Comparison of ENCODE assay signal across 11 mouse cellular contexts in the genomic region with DNA sequence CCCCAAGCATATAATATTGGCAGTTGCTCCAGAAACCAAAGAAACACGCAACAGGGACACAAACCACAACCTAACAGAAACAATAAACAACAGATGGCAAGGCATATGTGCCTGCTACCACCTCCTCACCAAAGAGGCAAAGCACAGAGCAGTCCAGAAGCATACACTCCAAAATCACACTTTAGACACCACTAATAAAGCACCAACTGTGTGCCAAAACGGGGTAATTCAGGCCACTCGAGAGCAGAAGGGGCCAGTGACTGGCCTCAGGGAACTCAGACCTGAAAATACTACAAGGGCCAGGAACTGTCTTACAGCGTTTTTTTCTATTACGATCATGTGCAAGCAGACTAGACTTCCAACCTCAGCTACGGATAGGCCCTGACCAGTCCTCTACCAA. TPM values are rescaled to one million over a fixed set of nuclear protein-coding genes. Genes with fewer than 3 reads are reported as not detected.
A peak's percentile ranks its signal among the peaks of the same experiment; 100 is the strongest.
DNase-seq lines count a peak whose midpoint lies in the region; ATAC-seq and TF ChIP-seq lines count a peak whose summit lies in the region.
"Had no signal": no experiment of that assay in that cellular context is flagged by ENCODE, and none has a peak within 500 bp of the region (broad histone marks: within the 10 kb centered on the region; RNA-seq: fewer than 3 reads in every experiment).

No protein-coding gene starts in this region.

- H3K4me2 ChIP-seq in heart, embryonic 14.5 days (ENCODE audit: low read length), result peak overlapping the region; percentile 47; the same call in 1 of the 2 replicates
- H3K4me2 ChIP-seq in stomach, postnatal 0 days (replicated peaks; ENCODE audit: low read depth), result no peak overlapping the region
- H3K4me2 ChIP-seq: embryonic facial prominence, embryonic 12.5 days had no signal

- no peaks in the 10 kb centered on the region for H3K9me3 ChIP-seq in heart, embryonic 14.5 days (ENCODE audit: control insufficient read depth, low read length)
- H3K9me3 ChIP-seq in stomach, postnatal 0 days (ENCODE audit: control insufficient read depth, low read length), result no peaks in the 10 kb centered on the region
- H3K9me3 ChIP-seq: embryonic facial prominence, embryonic 12.5 days had no signal

- intact Hi-C loops in heart, postnatal 14 days (cut with DNase I), result no loop called here

- no peak overlapping the region for H3K4me3 ChIP-seq in heart, embryonic 14.5 days (ENCODE audit: control insufficient read depth in 1 of 2, insufficient read depth in 1 of 2, low read depth in 1 of 2, low read length in 2 of 2)
- no peak overlapping the region for H3K4me3 ChIP-seq in stomach, postnatal 0 days (ENCODE audit: low read depth, low read length)
- H3K4me3 ChIP-seq: embryonic facial prominence, embryonic 12.5 days had no signal

- no peak for DNase-seq in heart, postnatal 14 days
- DNase-seq in right cerebral cortex, adult 2 months (ENCODE audit: low spot score in 2 of 2), result peak; percentile 46 to 52
- no peak for DNase-seq in right cerebral cortex, postnatal 36 days (ENCODE audit: low spot score in 2 of 2)
- DNase-seq in stomach, postnatal 0 days (ENCODE audit: low spot score), result no peak
- no peak for DNase-seq in kidney, postnatal 4 days
- DNase-seq in adrenal gland, postnatal 25 days, result no peak
- DNase-seq: kidney, postnatal 36 days; lung, adult 18-20 months had no signal

- H3K27ac ChIP-seq in heart, embryonic 14.5 days (replicated peaks in 1 of 2; ENCODE audit: control insufficient read depth in 1 of 2, insufficient read depth in 1 of 2, low read depth in 2 of 2, low read length in 2 of 2), result 0 out of 4 replicates have a peak overlapping the region, but pooled peaks of 1 of the 2 experiments have one; percentile 0
- peak overlapping the region; percentile 53; the same call in 1 of the 2 replicates for H3K27ac ChIP-seq in stomach, postnatal 0 days (replicated peaks)
- H3K27ac ChIP-seq: embryonic facial prominence, embryonic 12.5 days had no signal

- H3K27me3 ChIP-seq in heart, embryonic 14.5 days (ENCODE audit: control insufficient read depth, insufficient read depth, low read length), result no peaks in the 10 kb centered on the region
- H3K27me3 ChIP-seq in stomach, postnatal 0 days (ENCODE audit: control insufficient read depth, insufficient read depth, low read length), result no peaks in the 10 kb centered on the region
- H3K27me3 ChIP-seq: embryonic facial prominence, embryonic 12.5 days had no signal

- no peak for ATAC-seq in heart, embryonic 14.5 days (ENCODE audit: insufficient number of reproducible peaks, insufficient read depth, low FRiP score, low read depth)
- ATAC-seq in erythroblast, adult 5-6 weeks (replicated peaks; ENCODE audit: low FRiP score, poor library complexity, severe bottlenecking), result 0 out of 2 replicates have a peak, but pooled peaks have one; percentile 26
- no peak for ATAC-seq in stomach, postnatal 0 days (ENCODE audit: low FRiP score, low TSS enrichment)

- H3K9ac ChIP-seq in heart, embryonic 14.5 days (ENCODE audit: low read length), result no peak overlapping the region
- no peak overlapping the region for H3K9ac ChIP-seq in stomach, postnatal 0 days (ENCODE audit: low read length)
- H3K9ac ChIP-seq: embryonic facial prominence, embryonic 12.5 days had no signal

- 69% methylated on average over 6 of the region's 6 CpGs for WGBS in heart, embryonic 14.5 days
- WGBS in stomach, postnatal 0 days, result 38% methylated on average over 6 of the region's 6 CpGs

- TF ChIP-seq EP300 in stomach, postnatal 0 days (optimal IDR thresholded peaks at IDR 0.05), result no peak

- peaks cover 37 to 80% of the 10 kb centered on the region in 2 experiments for H3K4me1 ChIP-seq in heart, embryonic 14.5 days (ENCODE audit: control insufficient read depth in 2 of 2, insufficient read depth in 2 of 2, low read length in 2 of 2)
- peaks cover 41% of the 10 kb centered on the region for H3K4me1 ChIP-seq in stomach, postnatal 0 days (replicated peaks; ENCODE audit: control insufficient read depth, insufficient read depth)

- TF ChIP-seq CTCF in stomach, postnatal 0 days (IDR thresholded peaks at IDR 0.05; ENCODE audit: low read depth), result no peak

- no peaks in the 10 kb centered on the region for H3K36me3 ChIP-seq in heart, embryonic 14.5 days (ENCODE audit: control insufficient read depth, insufficient read depth, low read length)
- no peaks in the 10 kb centered on the region for H3K36me3 ChIP-seq in stomach, postnatal 0 days (ENCODE audit: control insufficient read depth, insufficient read depth, low read length)
- H3K36me3 ChIP-seq: embryonic facial prominence, embryonic 12.5 days had no signal

RNA-seq across cellular contexts. Expression of gene Lrig1, which starts 14.3 kb away (rescaled TPM):
- polyA plus RNA-seq in heart, embryonic 14.5 days (2014; fragmentation: Nextera tagmentation; extraction: Ambion mirVana), result 15.2 and 18.4 TPM in 2 replicates
- 10 to 100 TPM; 37.8 to 38.6 TPM for total RNA-seq in heart, postnatal 14 days (2021)
- 1.2 and 2.5 TPM in 2 replicates for total RNA-seq in erythroblast, adult 5-6 weeks (2015; ENCODE audit: low replicate concordance)
- total RNA-seq in erythroblast, adult 5-6 weeks (2017; ENCODE audit: low replicate concordance), result 1.3 and 2.5 TPM in 2 replicates
- polyA plus RNA-seq in stomach, postnatal 0 days (2015; fragmentation: Nextera tagmentation; extraction: Ambion mirVana), result 15.2 and 19.6 TPM in 2 replicates
- total RNA-seq in adrenal gland, postnatal 25 days (2021), result 9.4 and 14.4 TPM in 2 replicates

Comparison
In these comparisons a context has a peak if more than half of its experiments do, and no peak if none do; other contexts are left out.
1. DNase-seq: peak in right cerebral cortex, adult 2 months (2 of 2); none in heart, postnatal 14 days (0 of 2), right cerebral cortex, postnatal 36 days (0 of 2), stomach, postnatal 0 days (single experiment), kidney, postnatal 4 days (0 of 2) and adrenal gland, postnatal 25 days (single experiment).